Mouse (Mus musculus): ENCODE data around the gene Fam19a2. TPM values are rescaled to one million over a fixed set of nuclear protein-coding genes. Genes with fewer than 3 reads are reported as not detected.

Fam19a2 gene
- total RNA-seq, 2 experiments from 2014 or later, result not detected

GRCm38 (mm10) chr10:123710738-123711137 lies 446.9 kb downstream of the Fam19a2 start:
- no peak for DNase-seq (ENCODE audit: low spot score)

- DNase-seq (ENCODE audit: low spot score), result no peak
Measured at GRCm38 (mm10) chr10:123721952-123722460, 458.2 kb downstream of the Fam19a2 start.

GRCm38 (mm10) chr10:123723641-123724040 lies 459.8 kb downstream of the Fam19a2 start:
- DNase-seq (ENCODE audit: low spot score), result no peak

DNA sequence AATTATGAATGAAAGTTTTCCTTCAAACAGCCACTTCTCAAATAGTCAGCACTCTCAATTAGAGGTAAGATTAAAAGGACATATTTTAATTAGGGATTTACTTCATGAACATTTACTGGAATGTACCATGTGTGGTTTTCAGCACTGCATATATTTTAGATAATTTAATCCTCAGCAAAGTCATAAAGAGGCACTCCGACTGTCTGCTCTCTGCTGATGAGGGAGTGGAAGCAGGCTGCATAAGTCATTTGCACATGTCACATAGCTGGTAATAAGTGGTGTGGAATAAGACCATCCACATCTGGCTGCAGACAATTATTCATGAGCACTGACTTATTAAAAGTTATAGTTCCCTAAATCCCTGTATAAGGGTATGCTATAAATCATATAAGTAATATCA lies 484.5 kb downstream of the Fam19a2 start:
- no peak for DNase-seq (ENCODE audit: low spot score)

GRCm38 (mm10) chr10:123751676-123752280 lies 488.0 kb downstream of the Fam19a2 start:
- no peak for DNase-seq (ENCODE audit: low spot score)

DNA sequence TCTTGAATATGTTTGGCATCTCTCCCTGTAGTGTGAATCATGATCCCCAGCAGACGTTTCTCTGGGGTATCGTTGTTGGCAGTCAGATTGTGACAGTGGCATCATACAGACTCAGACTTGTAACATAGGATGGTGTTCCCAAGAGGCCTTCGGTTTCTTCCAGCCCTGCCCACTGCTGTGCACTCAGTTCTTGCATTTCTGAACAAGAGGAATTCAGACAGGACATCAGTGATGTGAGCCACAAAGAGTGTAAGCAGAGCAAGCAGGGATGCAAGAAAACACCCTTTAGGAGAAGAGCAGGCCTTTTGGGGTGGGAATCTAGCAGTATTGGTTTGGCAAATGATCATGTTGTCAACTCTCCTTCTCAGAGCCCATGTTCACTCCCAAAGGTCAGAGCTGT lies 489.0 kb downstream of the Fam19a2 start:
- no peak for DNase-seq (ENCODE audit: low spot score)

DNA sequence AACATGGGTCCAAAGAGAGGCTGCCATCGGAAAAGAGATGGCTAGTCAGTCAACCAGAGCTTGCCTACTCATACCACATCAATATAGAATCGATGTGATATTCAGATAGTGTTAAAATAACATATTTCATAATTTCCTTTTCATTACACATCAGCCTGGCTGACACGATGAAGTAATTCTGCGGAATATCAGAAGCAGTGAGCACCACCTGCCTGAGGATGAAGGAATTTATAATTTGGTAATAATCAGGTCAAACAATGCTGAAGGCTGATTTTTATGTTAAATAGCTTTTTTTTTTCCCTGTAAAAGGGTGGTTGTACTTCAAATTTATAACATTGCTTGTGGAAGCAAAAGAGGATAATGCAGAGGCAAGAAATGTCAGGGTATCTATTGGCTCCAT lies 490.2 kb downstream of the Fam19a2 start:
- no peak for DNase-seq (ENCODE audit: low spot score)

DNA sequence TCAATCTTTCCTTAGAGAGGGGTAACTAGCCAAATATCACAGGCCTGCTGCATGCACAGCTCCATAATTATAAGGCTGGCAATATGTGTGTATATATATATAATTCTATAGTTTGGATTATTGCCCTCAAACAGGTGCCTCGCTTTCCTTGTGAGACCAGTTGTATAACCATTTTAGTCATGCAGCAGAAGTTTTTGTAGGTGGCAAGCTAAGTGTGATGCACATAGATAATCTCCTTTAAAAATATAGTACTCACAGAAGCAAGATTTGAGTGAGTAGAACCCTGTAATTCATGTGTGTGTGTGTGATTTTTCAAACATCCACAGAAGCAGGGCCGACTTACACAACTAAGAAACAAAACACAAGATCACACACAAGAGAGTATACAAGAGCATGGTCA lies 525.6 kb downstream of the Fam19a2 start:
- DNase-seq (ENCODE audit: low spot score), result no peak

Other genes with a start within 250 kb of the Fam19a2 start
- gene Mon2, start 187.5 kb upstream of the Fam19a2 start, total RNA-seq (2021), result 10 to 100 TPM; 31.4 to 34.8 TPM
- gene Usp15, start 67.0 kb upstream of the Fam19a2 start, total RNA-seq (2021), result 100 to 1,000 TPM; 172 to 179 TPM